Mouse (Mus musculus) heart, postnatal 0 days (tissue): ENCODE measurements at regions not wholly inside any gene's neighbourhood (a gene's known extent, or its start where the extent isn't known, plus 50 kb on each side); places are given as distances from the start of the nearest gene placed in this dataset.
A peak's percentile ranks its signal among the peaks of the same experiment; 100 is the strongest.

ENCODE experiments used
- ATAC-seq: fragments of 200-750 bp; cut with Nextera tagmentation; 2 replicates; pipeline ENCODE4 v1.8.0; 2017; ENCODE audit warnings: low read depth, moderate number of reproducible peaks, moderate library complexity; ENCODE audit not compliant: insufficient read depth
- DNase-seq: peaks from one replicate; pipeline ENCODE4 v3.0.0-alpha.2; 2016; ENCODE audit warnings: low spot score
- H3K27ac ChIP-seq: fragments of 300-500 bp; sonication (generic); 2 replicates; pipeline ENCODE4 v1.5.1; 2014; ENCODE audit warnings: low read depth, mild to moderate bottlenecking
- H3K27me3 ChIP-seq: fragments of 300-500 bp; sonication (generic); 2 replicates; pipeline ENCODE4 v1.6.1; 2014; ENCODE audit warnings: low read length, mixed read lengths; ENCODE audit not compliant: control insufficient read depth, insufficient read depth
- H3K36me3 ChIP-seq: fragments of 300-500 bp; sonication (generic); replicated peaks from 2 replicates; pipeline ENCODE4 v1.6.1; 2014; ENCODE audit warnings: low read length, mixed read lengths; ENCODE audit not compliant: control insufficient read depth, insufficient read depth
- H3K4me1 ChIP-seq: fragments of 300-500 bp; sonication (generic); 2 replicates; pipeline ENCODE4 v1.6.1; 2014; ENCODE audit warnings: antibody characterized with exemption; ENCODE audit not compliant: control insufficient read depth, insufficient read depth
- H3K4me2 ChIP-seq: fragments of 300-500 bp; sonication (generic); 2 replicates; pipeline ENCODE4 v1.6.1; 2014; ENCODE audit warnings: low read depth, mild to moderate bottlenecking, low read length, moderate library complexity
- H3K4me3 ChIP-seq: fragments of 300-500 bp; sonication (generic); 2 replicates; pipeline ENCODE4 v1.5.1; 2014; ENCODE audit warnings: low read depth, low read length
- H3K9ac ChIP-seq: fragments of 300-500 bp; sonication (generic); replicated peaks from 2 replicates; pipeline ENCODE4 v1.6.1; 2014; ENCODE audit warnings: low read depth, low read length, mixed read lengths
- H3K9me3 ChIP-seq: fragments of 300-500 bp; sonication (generic); replicated peaks from 2 replicates; pipeline ENCODE4 v1.6.1; 2016; ENCODE audit warnings: low read length; ENCODE audit not compliant: control insufficient read depth
- CTCF ChIP-seq: IDR thresholded peaks from 2 replicates; pipeline ENCODE4 v1.5.1; 2016; ENCODE audit warnings: antibody characterized with exemption, control low read depth, low read depth
- EP300 ChIP-seq: IDR thresholded peaks from 2 replicates; pipeline ENCODE4 v1.6.1; 2016; ENCODE audit warnings: antibody characterized with exemption, low read depth
- WGBS: fragments of 180-500 bp; shearing (Covaris S2); extraction: QIAGEN DNeasy Blood & Tissue Kit; methylation state at CpG from one replicate; pipeline ENCODE4 v1.1.7; 2014; 5-methylcytosine and 5-hydroxymethylcytosine counted together

- TF ChIP-seq EP300 (no peak), CTCF (no peak)
- DNase-seq (no peak), ATAC-seq (no peak)
- Histone ChIP-seq H3K4me1 (no peaks in the 10 kb centered on the region), H3K9me3 (no peaks in the 10 kb centered on the region), H3K4me3 (no peak overlapping the region), H3K4me2 (no peak overlapping the region), H3K36me3 (no peaks in the 10 kb centered on the region), H3K9ac (no peak overlapping the region), H3K27me3 (0 out of 2 replicates have a peak, but pooled peaks cover 17% of the 10 kb centered on the region), H3K27ac (no peak overlapping the region)
- WGBS: 83% methylated on average over 6 of the region's 6 CpGs
Measured at GRCm38 (mm10) chr6:100517662-100518061, 153.3 kb downstream of the Shq1 start.

- 52% methylated on average over 4 of the region's 4 CpGs for WGBS
- no peaks in the 10 kb centered on the region for H3K4me1 ChIP-seq
- H3K4me3 ChIP-seq: no peak overlapping the region
- no peak overlapping the region for H3K27ac ChIP-seq
- no peak overlapping the region for H3K9ac ChIP-seq
- H3K4me2 ChIP-seq: no peak overlapping the region
- no peak for ATAC-seq
- no peaks in the 10 kb centered on the region for H3K9me3 ChIP-seq
- TF ChIP-seq EP300 (no peak), CTCF (peak; percentile 53)
- 0 out of 2 replicates have a peak, but pooled peaks cover 8% of the 10 kb centered on the region for H3K27me3 ChIP-seq
- no peaks in the 10 kb centered on the region for H3K36me3 ChIP-seq
- DNase-seq: no peak
Measured at GRCm38 (mm10) chr6:100512676-100513075, 158.3 kb downstream of the Shq1 start.

- Histone ChIP-seq H3K4me2 (no peak overlapping the region), H3K36me3 (no peaks in the 10 kb centered on the region), H3K27me3 (peaks cover 9% of the 10 kb centered on the region; the same call in 1 of the 2 replicates), H3K4me1 (no peaks in the 10 kb centered on the region), H3K27ac (no peak overlapping the region), H3K9me3 (no peaks in the 10 kb centered on the region), H3K4me3 (no peak overlapping the region), H3K9ac (no peak overlapping the region)
- 70% methylated on average over 4 of the region's 4 CpGs for WGBS
- TF ChIP-seq CTCF: no peak
- TF ChIP-seq EP300: no peak
- no peak for DNase-seq
- ATAC-seq: no peak
Measured at GRCm38 (mm10) chr6:100510676-100511075, 160.3 kb downstream of the Shq1 start.

GRCm38 (mm10) chr6:100505506-100506247 lies 165.3 kb downstream of the Shq1 start:
- Histone ChIP-seq H3K27me3 (peaks cover 6% of the 10 kb centered on the region), H3K27ac (no peak overlapping the region), H3K4me2 (no peak overlapping the region), H3K4me1 (0 out of 2 replicates have a peak, but pooled peaks cover 3% of the 10 kb centered on the region), H3K36me3 (no peaks in the 10 kb centered on the region), H3K9ac (no peak overlapping the region), H3K9me3 (no peaks in the 10 kb centered on the region), H3K4me3 (no peak overlapping the region)
- no peak for ATAC-seq
- no peak for TF ChIP-seq CTCF
- no peak for TF ChIP-seq EP300
- DNase-seq: no peak
- WGBS: 86% methylated on average over 15 of the region's 15 CpGs

GRCm38 (mm10) chr6:100502961-100503782 lies 167.8 kb downstream of the Shq1 start:
- TF ChIP-seq EP300 (no peak), CTCF (no peak)
- H3K4me2 ChIP-seq: no peak overlapping the region
- no peak overlapping the region for H3K9ac ChIP-seq
- WGBS: 52% methylated on average over 14 of the region's 14 CpGs
- no peaks in the 10 kb centered on the region for H3K9me3 ChIP-seq
- 0 out of 2 replicates have a peak, but pooled peaks cover 3% of the 10 kb centered on the region for H3K4me1 ChIP-seq
- H3K4me3 ChIP-seq: no peak overlapping the region
- H3K27ac ChIP-seq: no peak overlapping the region
- no peaks in the 10 kb centered on the region for H3K36me3 ChIP-seq
- ATAC-seq: no peak
- DNase-seq: no peak
- H3K27me3 ChIP-seq: peaks cover 6% of the 10 kb centered on the region
